Comparison of ENCODE assay signal across 32 mouse cellular contexts in genomic region chr10:61340247-61340646, GRCm38 (mm10). TPM values are rescaled to one million over a fixed set of nuclear protein-coding genes. Genes with fewer than 3 reads are reported as not detected.
"Had no signal": no experiment of that assay in that cellular context is flagged by ENCODE, and none has a peak within 500 bp of the region (broad histone marks: within the 10 kb centered on the region; RNA-seq: fewer than 3 reads in every experiment).

No protein-coding gene starts in this region.

- H3K4me3 ChIP-seq: gastrocnemius, adult 2 months; heart, adult 2 months; heart, embryonic 13.5 days; heart, embryonic 15.5 days; hindbrain, embryonic 13.5 days; hindbrain, embryonic 15.5 days; kidney, embryonic 15.5 days; layer of hippocampus, adult 2 months; limb, embryonic 13.5 days; limb, embryonic 15.5 days had no signal

- DNase-seq: gastrocnemius, adult 2 months; gastrocnemius, postnatal 10 days; gastrocnemius, postnatal 36 days; heart, adult 2 months; heart, postnatal 14 days; heart, postnatal 36 days; kidney, adult 11 months; kidney, adult 2 months; kidney, adult 9 months; kidney, postnatal 14 days; kidney, postnatal 4 days; left cerebral cortex, postnatal 4 days had no signal

- H3K4me1 ChIP-seq: hindbrain, embryonic 15.5 days; kidney, embryonic 15.5 days; limb, embryonic 13.5 days; limb, embryonic 15.5 days had no signal

- H3K9me3 ChIP-seq: heart, embryonic 13.5 days; heart, embryonic 15.5 days; hindbrain, embryonic 13.5 days; hindbrain, embryonic 15.5 days; kidney, embryonic 15.5 days; limb, embryonic 13.5 days; limb, embryonic 15.5 days had no signal

- H3K27ac ChIP-seq: gastrocnemius, adult 2 months; heart, adult 2 months; heart, embryonic 13.5 days; heart, embryonic 15.5 days; hindbrain, embryonic 13.5 days; hindbrain, embryonic 15.5 days; hindbrain, postnatal 0 days; kidney, embryonic 15.5 days; kidney, postnatal 0 days; layer of hippocampus, adult 2 months; limb, embryonic 13.5 days; limb, embryonic 15.5 days had no signal

- H3K36me3 ChIP-seq: hindbrain, embryonic 15.5 days had no signal

- H3K27me3 ChIP-seq: heart, embryonic 13.5 days; heart, embryonic 15.5 days; hindbrain, embryonic 13.5 days; hindbrain, embryonic 15.5 days; kidney, embryonic 15.5 days; limb, embryonic 13.5 days; limb, embryonic 15.5 days had no signal

- H3K4me2 ChIP-seq: heart, embryonic 11.5 days; heart, embryonic 13.5 days; heart, embryonic 15.5 days; hindbrain, embryonic 13.5 days; hindbrain, embryonic 15.5 days; kidney, embryonic 15.5 days; limb, embryonic 13.5 days; limb, embryonic 15.5 days had no signal

- ATAC-seq: forebrain, embryonic 16.5 days; hindbrain, postnatal 0 days; intestine, embryonic 16.5 days had no signal

- H3K9ac ChIP-seq: heart, embryonic 13.5 days; heart, embryonic 15.5 days; hindbrain, embryonic 13.5 days; hindbrain, embryonic 15.5 days; kidney, embryonic 15.5 days; limb, embryonic 13.5 days; limb, embryonic 15.5 days had no signal

RNA-seq across cellular contexts. Expression of gene Prf1, which starts 42.6 kb away (rescaled TPM):
- total RNA-seq: gastrocnemius, adult 2 months; gastrocnemius, postnatal 10 days; gastrocnemius, postnatal 36 days; heart, postnatal 14 days; hindbrain, postnatal 0 days; layer of hippocampus, adult 2 months; layer of hippocampus, postnatal 10 days; layer of hippocampus, postnatal 25 days; left cerebral cortex, adult 8-10 months; left cerebral cortex, postnatal 10 days; left cerebral cortex, postnatal 25 days; left cerebral cortex, postnatal 4 days had no signal
- polyA plus RNA-seq: forebrain, embryonic 16.5 days; heart, embryonic 13.5 days; hindbrain, embryonic 15.5 days; hindbrain, postnatal 0 days; intestine, embryonic 14.5 days; kidney, embryonic 15.5 days; limb, embryonic 11.5 days had no signal
